Comparison of ENCODE assay signal across 9 mouse cellular contexts in the genomic region with DNA sequence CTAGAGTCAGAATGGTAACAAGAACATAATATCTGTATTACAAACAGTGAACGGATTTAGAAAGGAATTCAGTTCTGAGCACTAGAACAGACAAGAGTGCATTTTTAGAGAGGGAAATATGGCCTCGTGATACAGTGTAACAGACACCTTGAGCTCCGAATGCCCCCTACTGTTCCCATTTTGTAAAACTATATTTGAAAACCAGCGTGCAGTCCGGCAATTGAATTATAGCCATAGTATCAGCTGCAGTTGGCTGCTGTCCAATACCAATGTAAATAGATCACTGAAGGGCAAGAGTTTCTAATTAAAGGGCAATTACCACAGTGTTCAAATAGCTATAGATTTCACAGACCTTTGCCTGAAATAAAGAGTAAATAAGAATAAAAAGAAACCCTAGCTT.
DNase-seq lines count a peak whose midpoint lies in the region; ATAC-seq and TF ChIP-seq lines count a peak whose summit lies in the region.
"Had no signal": no experiment of that assay in that cellular context is flagged by ENCODE, and none has a peak within 500 bp of the region (broad histone marks: within the 10 kb centered on the region; RNA-seq: fewer than 3 reads in every experiment).

No protein-coding gene starts in this region.

- TF ChIP-seq POLR2A in lung, adult 2 months (IDR thresholded peaks at IDR 0.05; ENCODE audit: borderline replicate concordance, extremely low read depth, low read depth, low read length): no peak

- H3K4me2 ChIP-seq in lung, embryonic 15.5 days: no peak overlapping the region
- H3K4me2 ChIP-seq in forebrain, embryonic 14.5 days (ENCODE audit: low read length): no peak overlapping the region

- 0 out of 2 replicates have a peak, but pooled peaks have one; percentile 31 for ATAC-seq in lung, embryonic 15.5 days (ENCODE audit: borderline replicate concordance, extremely low read depth, low FRiP score, low TSS enrichment)
- peak; percentile 50; the same call in 1 of the 2 replicates for ATAC-seq in forebrain, embryonic 14.5 days

- H3K4me1 ChIP-seq in lung, embryonic 15.5 days: 0 out of 2 replicates have a peak, but pooled peaks cover 2% of the 10 kb centered on the region
- H3K4me1 ChIP-seq in lung, adult 2 months (ENCODE audit: control insufficient read depth, insufficient read depth, low read length): no peaks in the 10 kb centered on the region
- no peaks in the 10 kb centered on the region for H3K4me1 ChIP-seq in forebrain, embryonic 14.5 days (ENCODE audit: control insufficient read depth, insufficient read depth, low read length)

- no peak overlapping the region for H3K27ac ChIP-seq in lung, embryonic 15.5 days
- no peak overlapping the region for H3K27ac ChIP-seq in forebrain, embryonic 14.5 days (ENCODE audit: low read depth, low read length)

- H3K27me3 ChIP-seq in lung, embryonic 15.5 days: no peaks in the 10 kb centered on the region
- no peaks in the 10 kb centered on the region for H3K27me3 ChIP-seq in forebrain, embryonic 14.5 days (replicated peaks; ENCODE audit: control insufficient read depth, insufficient read depth, low read length)

- H3K4me3 ChIP-seq in lung, embryonic 15.5 days: no peak overlapping the region
- no peak overlapping the region for H3K4me3 ChIP-seq in lung, adult 2 months (replicated peaks; ENCODE audit: extremely low read depth, low read depth, low read length)
- no peak overlapping the region for H3K4me3 ChIP-seq in forebrain, embryonic 14.5 days (ENCODE audit: low read depth, low read length)

- DNase-seq in embryo, embryonic 10.5 days (ENCODE audit: low spot score): peak; percentile 25
- no peak for DNase-seq in embryo, embryonic 10 days (ENCODE audit: low spot score)
- DNase-seq in lung, adult 2 months: no peak
- peak; percentile 63 for DNase-seq in forebrain, embryonic 14.5 days (ENCODE audit: low spot score)
- DNase-seq in retina, embryonic 14.5 days (ENCODE audit: low spot score): peak; percentile 33
- no peak for DNase-seq in right cerebral cortex, postnatal 10 days (ENCODE audit: low spot score in 2 of 2)
- DNase-seq in adrenal gland, adult 8-10 months: no peak
- DNase-seq: gastrocnemius, postnatal 14 days had no signal

- TF ChIP-seq CTCF in lung, adult 2 months (IDR thresholded peaks at IDR 0.05; ENCODE audit: insufficient read depth, low read length): no peak

- H3K9ac ChIP-seq in lung, embryonic 15.5 days: no peak overlapping the region
- H3K9ac ChIP-seq in forebrain, embryonic 14.5 days (ENCODE audit: low read length): no peak overlapping the region

- no peaks in the 10 kb centered on the region for H3K9me3 ChIP-seq in lung, embryonic 15.5 days
- no peaks in the 10 kb centered on the region for H3K9me3 ChIP-seq in forebrain, embryonic 14.5 days (replicated peaks; ENCODE audit: control insufficient read depth, low read length)

- no peaks in the 10 kb centered on the region for H3K36me3 ChIP-seq in lung, embryonic 15.5 days
- no peaks in the 10 kb centered on the region for H3K36me3 ChIP-seq in forebrain, embryonic 14.5 days (ENCODE audit: control insufficient read depth, insufficient read depth, low read length)

- 11% methylated on average over 5 of the region's 5 CpGs for WGBS in lung, embryonic 15.5 days
- WGBS in lung, adult 2 months: 15% methylated on average over 5 of the region's 5 CpGs
- 15% methylated on average over 5 of the region's 5 CpGs for WGBS in forebrain, embryonic 14.5 days

Comparison
In these comparisons a context has a peak if more than half of its experiments do, and no peak if none do; other contexts are left out.
1. DNase-seq: peak in embryo, embryonic 10.5 days (single experiment), forebrain, embryonic 14.5 days (single experiment) and retina, embryonic 14.5 days (single experiment); none in embryo, embryonic 10 days (single experiment), lung, adult 2 months (single experiment), right cerebral cortex, postnatal 10 days (0 of 2) and adrenal gland, adult 8-10 months (single experiment).